Mouse (Mus musculus) intestine, postnatal 0 days (tissue): ENCODE data around the gene Ankrd11. TPM values are rescaled to one million over a fixed set of nuclear protein-coding genes. Genes with fewer than 3 reads are reported as not detected.

Experiments used
- ATAC-seq: fragments of 200-750 bp; cut with Nextera tagmentation; 2 replicates; pipeline ENCODE4 v1.8.0; 2017; ENCODE audit warnings: mild to moderate bottlenecking, moderate TSS enrichment, moderate library complexity
- H3K27ac ChIP-seq: fragments of 300-500 bp; sonication (generic); 2 replicates; pipeline ENCODE4 v1.5.1; 2014; ENCODE audit warnings: mild to moderate bottlenecking, low read depth, low read length, moderate library complexity
- H3K27me3 ChIP-seq: fragments of 300-500 bp; sonication (generic); replicated peaks from 2 replicates; pipeline ENCODE4 v1.6.1; 2014; ENCODE audit warnings: low read length, mixed read lengths; ENCODE audit not compliant: control insufficient read depth, insufficient read depth
- H3K36me3 ChIP-seq: fragments of 300-500 bp; sonication (generic); 2 replicates; pipeline ENCODE4 v1.6.1; 2014; ENCODE audit warnings: mild to moderate bottlenecking, moderate library complexity; ENCODE audit not compliant: control insufficient read depth, insufficient read depth
- H3K4me1 ChIP-seq: fragments of 300-500 bp; sonication (generic); replicated peaks from 2 replicates; pipeline ENCODE4 v1.6.1; 2014; ENCODE audit warnings: antibody characterized with exemption, low read length, mixed read lengths; ENCODE audit not compliant: control insufficient read depth, insufficient read depth
- H3K4me2 ChIP-seq: fragments of 300-500 bp; sonication (generic); replicated peaks from 2 replicates; pipeline ENCODE4 v1.6.1; 2014; ENCODE audit warnings: low read depth, mild to moderate bottlenecking, moderate library complexity
- H3K4me3 ChIP-seq: fragments of 300-500 bp; sonication (generic); 2 replicates; pipeline ENCODE4 v1.5.1; 2014; ENCODE audit warnings: low read depth, low read length
- H3K9ac ChIP-seq: fragments of 300-500 bp; sonication (generic); 2 replicates; pipeline ENCODE4 v1.6.1; 2014; ENCODE audit warnings: mild to moderate bottlenecking, low read depth, low read length
- H3K9me3 ChIP-seq: fragments of 300-500 bp; sonication (generic); 2 replicates; pipeline ENCODE4 v1.6.1; 2016; ENCODE audit warnings: mixed run types; ENCODE audit not compliant: control insufficient read depth
- CTCF ChIP-seq: sonication (generic); IDR thresholded peaks from 2 replicates; pipeline ENCODE4 v1.5.1; 2016; ENCODE audit warnings: low read depth, mild to moderate bottlenecking, control low read depth, antibody characterized with exemption, moderate library complexity
- WGBS: fragments of 180-500 bp; shearing (Covaris S2); extraction: QIAGEN DNeasy Blood & Tissue Kit; methylation state at CpG from one replicate; pipeline ENCODE4 v1.1.7; 2014; 5-methylcytosine and 5-hydroxymethylcytosine counted together
- polyA plus RNA-seq: library from polyadenylated mRNA; unstranded; fragments of >200 nt; fragmentation: Nextera tagmentation; extraction: Ambion mirVana; gene quantifications from 2 replicates; pipeline ENCODE4 v1.2.1, GENCODE M21; 2015

The Ankrd11 gene
- polyA plus RNA-seq, 1 experiment from 2014 or later: 41.2 TPM

DNA sequence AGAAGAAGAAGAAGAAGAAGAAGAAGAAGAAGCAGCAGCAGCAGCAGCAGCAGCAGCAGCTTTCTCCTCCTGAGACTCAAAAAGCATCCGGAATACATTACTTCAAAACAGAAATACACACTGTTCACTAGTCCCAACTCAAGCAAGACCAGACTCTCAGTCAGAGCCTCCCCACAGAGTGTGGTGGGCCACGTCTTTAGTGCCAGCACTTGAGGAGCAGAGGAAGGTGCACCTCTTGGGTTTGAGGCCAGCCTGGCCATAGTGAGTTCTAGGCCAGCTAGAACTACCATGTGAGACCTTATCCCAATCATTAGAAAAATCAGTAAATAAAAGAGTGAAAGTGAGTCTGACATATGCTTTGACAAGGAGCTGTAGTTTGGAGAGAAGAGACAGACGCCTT is 57.9 kb downstream of the Ankrd11 start:
- Histone ChIP-seq H3K4me2 (peak overlapping the region; percentile 24; the same call in 1 of the 2 replicates), H3K4me1 (peaks cover 37% of the 10 kb centered on the region), H3K9me3 (no peaks in the 10 kb centered on the region), H3K27me3 (no peaks in the 10 kb centered on the region), H3K9ac (no peak overlapping the region), H3K36me3 (no peaks in the 10 kb centered on the region), H3K4me3 (no peak overlapping the region), H3K27ac (peak overlapping the region; percentile 75)
- 78% methylated on average over 3 of the region's 3 CpGs for WGBS
- ATAC-seq: no peak
- no peak for TF ChIP-seq CTCF

- TF ChIP-seq CTCF: peak; percentile 63
- peak; percentile 82 for ATAC-seq
- Histone ChIP-seq H3K9me3 (no peaks in the 10 kb centered on the region), H3K27me3 (no peaks in the 10 kb centered on the region), H3K36me3 (no peaks in the 10 kb centered on the region), H3K9ac (no peak overlapping the region), H3K4me2 (peak overlapping the region; percentile 45), H3K4me3 (no peak overlapping the region), H3K4me1 (peaks cover 42% of the 10 kb centered on the region), H3K27ac (peak overlapping the region; percentile 70)
- WGBS: 39% methylated on average over 19 of the region's 19 CpGs
Measured at GRCm38 (mm10) chr8:122983178-122983942, 58.7 kb downstream of the Ankrd11 start.

GRCm38 (mm10) chr8:122981646-122982045 is 60.4 kb downstream of the Ankrd11 start:
- Histone ChIP-seq H3K4me3 (no peak overlapping the region), H3K27ac (0 out of 2 replicates have a peak overlapping the region, but pooled peaks have one; percentile 28)

GRCm38 (mm10) chr8:122979865-122980509 is 62.1 kb downstream of the Ankrd11 start:
- no peaks in the 10 kb centered on the region for H3K27me3 ChIP-seq
- TF ChIP-seq CTCF: no peak
- peaks cover 18% of the 10 kb centered on the region; the same call in 1 of the 2 replicates for H3K4me1 ChIP-seq
- no peak overlapping the region for H3K27ac ChIP-seq
- no peaks in the 10 kb centered on the region for H3K9me3 ChIP-seq
- 68% methylated on average over 10 of the region's 10 CpGs for WGBS
- no peak overlapping the region for H3K9ac ChIP-seq
- H3K4me2 ChIP-seq: no peak overlapping the region
- ATAC-seq: no peak
- no peak overlapping the region for H3K4me3 ChIP-seq
- no peaks in the 10 kb centered on the region for H3K36me3 ChIP-seq

More at GRCm38 (mm10) chr8:122981646-122982045, 60.4 kb downstream of the Ankrd11 start:
- WGBS: 44% methylated on average over 5 of the region's 5 CpGs
- ATAC-seq: no peak
- no peak for TF ChIP-seq CTCF
- no peaks in the 10 kb centered on the region for H3K9me3 ChIP-seq
- no peaks in the 10 kb centered on the region for H3K36me3 ChIP-seq
- H3K27me3 ChIP-seq: no peaks in the 10 kb centered on the region
- H3K4me1 ChIP-seq: peaks cover 29% of the 10 kb centered on the region
- H3K9ac ChIP-seq: no peak overlapping the region
- H3K4me2 ChIP-seq: no peak overlapping the region

GRCm38 (mm10) chr8:122979424-122979823 is 62.7 kb downstream of the Ankrd11 start:
- no peaks in the 10 kb centered on the region for H3K36me3 ChIP-seq
- H3K4me1 ChIP-seq: peaks cover 14% of the 10 kb centered on the region; the same call in 1 of the 2 replicates
- no peaks in the 10 kb centered on the region for H3K9me3 ChIP-seq
- no peak overlapping the region for H3K4me3 ChIP-seq
- ATAC-seq: no peak
- WGBS: 66% methylated on average over 3 of the region's 3 CpGs
- no peak overlapping the region for H3K27ac ChIP-seq
- no peak overlapping the region for H3K9ac ChIP-seq
- H3K27me3 ChIP-seq: no peaks in the 10 kb centered on the region
- no peak for TF ChIP-seq CTCF
- H3K4me2 ChIP-seq: no peak overlapping the region

- TF ChIP-seq CTCF: no peak
- Histone ChIP-seq H3K9ac (no peak overlapping the region), H3K4me2 (no peak overlapping the region), H3K27ac (no peak overlapping the region), H3K4me1 (0 out of 2 replicates have a peak, but pooled peaks cover 11% of the 10 kb centered on the region), H3K27me3 (no peaks in the 10 kb centered on the region), H3K9me3 (no peaks in the 10 kb centered on the region), H3K4me3 (no peak overlapping the region), H3K36me3 (no peaks in the 10 kb centered on the region)
- no peak for ATAC-seq
- 80% methylated on average over 4 of the region's 4 CpGs for WGBS
Measured at GRCm38 (mm10) chr8:122976046-122976445, 66.0 kb downstream of the Ankrd11 start.
